Comparison of ENCODE assay signal across 20 mouse cellular contexts in the genomic region with DNA sequence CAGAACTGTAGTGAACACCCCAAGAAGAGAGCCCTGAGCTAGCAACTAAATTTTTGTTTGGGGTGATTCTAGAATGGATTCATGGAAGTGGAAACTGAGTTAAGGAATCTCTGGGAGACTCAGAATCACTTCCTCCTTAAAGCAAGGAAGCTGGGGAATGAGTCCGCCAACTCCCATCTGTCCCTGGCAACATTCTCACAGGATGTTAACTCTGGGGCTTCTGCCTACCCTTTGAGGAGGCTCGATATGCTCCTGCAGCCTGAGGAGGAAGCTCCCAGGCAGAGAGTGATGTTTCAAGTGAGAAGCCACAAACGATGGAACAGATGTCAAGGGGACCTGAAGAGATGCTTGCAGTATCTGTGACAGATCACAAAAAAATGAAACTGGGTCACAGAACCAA. TPM values are rescaled to one million over a fixed set of nuclear protein-coding genes. Genes with fewer than 3 reads are reported as not detected.
DNase-seq lines count a peak whose midpoint lies in the region; ATAC-seq and TF ChIP-seq lines count a peak whose summit lies in the region.
"Had no signal": no experiment of that assay in that cellular context is flagged by ENCODE, and none has a peak within 500 bp of the region (broad histone marks: within the 10 kb centered on the region; RNA-seq: fewer than 3 reads in every experiment).

No protein-coding gene starts in this region.

- H3K9me3 ChIP-seq in midbrain, embryonic 15.5 days = no peaks in the 10 kb centered on the region
- H3K9me3 ChIP-seq: embryonic facial prominence, embryonic 10.5 days; forebrain, embryonic 13.5 days; heart, embryonic 13.5 days; hindbrain, embryonic 12.5 days had no signal

- no peaks in the 10 kb centered on the region for H3K27me3 ChIP-seq in midbrain, embryonic 15.5 days (replicated peaks)
- H3K27me3 ChIP-seq: forebrain, embryonic 13.5 days; heart, embryonic 13.5 days; hindbrain, embryonic 12.5 days had no signal

- intact Hi-C loops in heart, postnatal 10 days (cut with DNase I) = no loop called here

- H3K4me2 ChIP-seq in midbrain, embryonic 15.5 days = no peak overlapping the region
- H3K4me2 ChIP-seq: forebrain, embryonic 13.5 days; heart, embryonic 13.5 days; hindbrain, embryonic 12.5 days had no signal

- no peaks in the 10 kb centered on the region for H3K36me3 ChIP-seq in midbrain, embryonic 15.5 days (replicated peaks)
- H3K36me3 ChIP-seq: embryonic facial prominence, embryonic 10.5 days; heart, embryonic 13.5 days; hindbrain, embryonic 12.5 days had no signal

- 83% methylated on average over 3 of the region's 3 CpGs for WGBS in midbrain, embryonic 15.5 days

- H3K4me3 ChIP-seq in layer of hippocampus, adult 2 months = no peak overlapping the region
- no peak overlapping the region for H3K4me3 ChIP-seq in midbrain, embryonic 15.5 days
- H3K4me3 ChIP-seq: embryonic facial prominence, embryonic 10.5 days; forebrain, embryonic 13.5 days; heart, embryonic 13.5 days; hindbrain, embryonic 12.5 days had no signal

- H3K4me1 ChIP-seq in midbrain, embryonic 15.5 days = no peaks in the 10 kb centered on the region
- H3K4me1 ChIP-seq: embryonic facial prominence, embryonic 10.5 days; forebrain, embryonic 13.5 days; heart, embryonic 13.5 days; hindbrain, embryonic 12.5 days had no signal

- H3K27ac ChIP-seq in layer of hippocampus, adult 2 months = 0 out of 2 replicates have a peak overlapping the region, but pooled peaks have one; percentile 23
- H3K27ac ChIP-seq in midbrain, embryonic 15.5 days = no peak overlapping the region
- H3K27ac ChIP-seq: embryonic facial prominence, embryonic 10.5 days; forebrain, embryonic 13.5 days; heart, embryonic 13.5 days; hindbrain, embryonic 12.5 days had no signal

- no peak for ATAC-seq in midbrain, embryonic 15.5 days (replicated peaks)
- ATAC-seq: forebrain, embryonic 13.5 days; forebrain, postnatal 0 days had no signal

- no peak for TF ChIP-seq CTCF in layer of hippocampus, adult 2 months (conservative IDR thresholded peaks at IDR 0.05)

- peak in 1 of 2 experiments; percentile 42 for DNase-seq in layer of hippocampus, adult 2 months (ENCODE audit: low spot score in 2 of 2)
- no peak for DNase-seq in layer of hippocampus, postnatal 10 days (ENCODE audit: low spot score in 2 of 2)
- peak; percentile 61 to 66 for DNase-seq in left cerebral cortex, adult 18-20 months (ENCODE audit: low spot score in 2 of 2)
- no peak for DNase-seq in left cerebral cortex, adult 11 months (ENCODE audit: low spot score)
- peak; percentile 87 for DNase-seq in brain, adult 2 months (ENCODE audit: low read depth, low spot score)
- peak; percentile 62 to 73 for DNase-seq in frontal cortex, postnatal 36 days (ENCODE audit: low spot score in 2 of 2)
- no peak for DNase-seq in heart, postnatal 10 days
- DNase-seq: adrenal gland, adult 2 months; adrenal gland, postnatal 25 days; cerebellum, adult 2 months; cerebellum, postnatal 10 days; forebrain, postnatal 0 days; gastrocnemius, postnatal 36 days; heart, adult 11 months; heart, postnatal 4 days had no signal

- H3K9ac ChIP-seq in midbrain, embryonic 15.5 days = no peak overlapping the region
- H3K9ac ChIP-seq: forebrain, embryonic 13.5 days; forebrain, postnatal 0 days; heart, embryonic 13.5 days; hindbrain, embryonic 12.5 days had no signal

RNA-seq across cellular contexts. Expression of gene AI593442, which starts 18.2 kb away (rescaled TPM):
- 100 to 1,000 TPM; 123 TPM for total RNA-seq in layer of hippocampus, adult 2 months (2021)
- total RNA-seq in layer of hippocampus, postnatal 10 days (2021) = 10 to 100 TPM; 83.2 to 84.3 TPM
- total RNA-seq in left cerebral cortex, adult 18-20 months (2021) = 100 to 1,000 TPM; 140 to 157 TPM
- 1 to 10 TPM; 1.4 to 2.1 TPM for total RNA-seq in heart, postnatal 10 days (2021)
- polyA plus RNA-seq in midbrain, embryonic 15.5 days (2015; fragmentation: Nextera tagmentation; extraction: Ambion mirVana) = 57.3 and 62.4 TPM in 2 replicates

Comparison
In these comparisons a context has a peak if more than half of its experiments do, and no peak if none do; other contexts are left out.
1. DNase-seq: peak in left cerebral cortex, adult 18-20 months (2 of 2), brain, adult 2 months (single experiment) and frontal cortex, postnatal 36 days (2 of 2); none in layer of hippocampus, postnatal 10 days (0 of 2), left cerebral cortex, adult 11 months (single experiment) and heart, postnatal 10 days (0 of 2).
2. RNA of gene AI593442, which starts 18.2 kb away (total RNA-seq): 140 to 157 TPM in left cerebral cortex, adult 18-20 months, 123 TPM in layer of hippocampus, adult 2 months and 83.2 to 84.3 TPM in layer of hippocampus, postnatal 10 days; 1.4 to 2.1 TPM in heart, postnatal 10 days; every median in the first group is over 10 times any median in the second.